Mouse (Mus musculus) stomach, postnatal 0 days (tissue): Measurements from ENCODE around the gene Spsb1.

Source experiments
- CTCF ChIP-seq: IDR thresholded peaks from 2 replicates; pipeline ENCODE4 v1.5.1; 2016; ENCODE audit warnings: antibody characterized with exemption, low read depth, mild to moderate bottlenecking, moderate library complexity
- EP300 ChIP-seq: optimal IDR thresholded peaks from 2 replicates; pipeline ENCODE3; 2016; ENCODE audit warnings: antibody characterized with exemption

- TF ChIP-seq CTCF (no peak), EP300 (no peak)
Measured at GRCm38 (mm10) chr4:149999931-150000555, 45.2 kb upstream of the Spsb1 start.
